Mouse (Mus musculus): ENCODE measurements around the gene Tbc1d17.

DNA sequence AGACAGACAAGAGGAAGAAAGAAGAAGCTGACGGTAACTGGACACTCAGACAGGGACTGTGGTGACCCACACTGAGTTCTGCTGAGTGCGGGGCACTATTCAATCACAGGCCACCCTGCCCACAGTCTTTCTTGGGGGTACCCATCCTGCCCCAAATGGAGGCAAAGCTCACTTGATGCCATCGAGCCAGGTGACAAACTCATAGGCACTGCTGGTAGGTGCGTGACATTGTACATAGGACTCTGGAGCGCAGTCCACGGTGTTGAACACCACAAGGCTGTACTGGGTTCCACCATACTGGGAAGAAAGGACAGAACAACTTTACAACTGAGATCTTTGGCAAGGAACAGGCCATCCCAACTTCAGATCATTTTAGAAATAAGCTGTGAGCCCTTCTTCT, 42.7 kb upstream of the Tbc1d17 start:
- no peak for TF ChIP-seq POLR2A (IDR thresholded peaks at IDR 0.05; ENCODE audit: low read depth, low read length)
- no peak for TF ChIP-seq CTCF (IDR thresholded peaks at IDR 0.05; ENCODE audit: borderline replicate concordance, insufficient read depth, low read length)

Data from embryonic fibroblast, embryonic 13.5 days (primary cell).